Mouse (Mus musculus): ENCODE results near the gene Mid1.
"Not testable (repeated sequence)": the region's sequence is repeated elsewhere in the genome, so short reads cannot be mapped to it uniquely, and the experiment has no call there.

GRCm38 (mm10) chrX:169994011-169994865 is 309.2 kb downstream of the Mid1 start:
- not testable (repeated sequence) for TF ChIP-seq EP300 (IDR thresholded peaks at IDR 0.05; ENCODE audit: insufficient read depth, low read depth, low read length); CTCF (IDR thresholded peaks at IDR 0.05); POLR2A (IDR thresholded peaks at IDR 0.05; ENCODE audit: insufficient read depth, low read depth, low read length)

Data from heart, adult 2 months (tissue).